Mouse (Mus musculus): ENCODE data around the gene Psg23.
"Not testable (repeated sequence)": the region's sequence is repeated elsewhere in the genome, so short reads cannot be mapped to it uniquely, and the experiment has no call there.

Psg23 gene

DNA sequence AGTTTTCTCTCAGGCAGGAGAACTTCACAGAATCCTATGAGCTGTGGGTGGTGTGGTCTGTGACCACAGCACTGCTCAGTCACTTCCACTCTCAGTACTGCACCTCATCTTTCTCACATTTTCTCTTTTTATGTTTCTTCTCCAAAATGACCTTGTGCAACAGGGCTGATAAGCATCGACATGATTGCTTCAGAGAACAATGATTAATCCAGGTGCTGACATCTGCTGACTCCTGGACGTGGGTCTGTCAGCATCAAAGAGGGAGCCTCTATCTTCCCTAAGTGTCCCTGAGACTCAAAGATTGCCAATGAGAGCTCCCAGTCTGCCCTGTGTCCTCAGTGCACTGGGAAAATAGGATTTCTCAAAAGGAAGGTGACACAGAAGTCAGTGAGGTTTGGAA, at the start of gene Psg23:
TSS of gene Psg23 (minus strand) at position 101 of the 400 bp plus-strand sequence.
- in situ Hi-C loops (cut with MboI) = not testable (repeated sequence)

DNA sequence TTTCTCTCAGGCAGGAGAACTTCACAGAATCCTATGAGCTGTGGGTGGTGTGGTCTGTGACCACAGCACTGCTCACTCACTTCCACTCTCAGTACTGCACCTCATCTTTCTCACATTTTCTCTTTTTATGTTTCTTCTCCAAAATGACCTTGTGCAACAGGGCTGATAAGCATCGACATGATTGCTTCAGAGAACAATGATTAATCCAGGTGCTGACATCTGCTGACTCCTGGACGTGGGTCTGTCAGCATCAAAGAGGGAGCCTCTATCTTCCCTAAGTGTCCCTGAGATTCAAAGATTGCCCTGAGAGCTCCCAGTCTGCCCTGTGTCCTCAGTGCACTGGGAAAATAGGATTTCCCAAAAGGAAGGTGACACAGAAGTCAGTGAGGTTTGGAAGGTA, 40.3 kb upstream of the Psg23 start, which contains the start of gene Psg21:
TSS of gene Psg21 (minus strand) at position 101 of the 400 bp plus-strand sequence.
- in situ Hi-C loops (cut with MboI) = not testable (repeated sequence)

DNA sequence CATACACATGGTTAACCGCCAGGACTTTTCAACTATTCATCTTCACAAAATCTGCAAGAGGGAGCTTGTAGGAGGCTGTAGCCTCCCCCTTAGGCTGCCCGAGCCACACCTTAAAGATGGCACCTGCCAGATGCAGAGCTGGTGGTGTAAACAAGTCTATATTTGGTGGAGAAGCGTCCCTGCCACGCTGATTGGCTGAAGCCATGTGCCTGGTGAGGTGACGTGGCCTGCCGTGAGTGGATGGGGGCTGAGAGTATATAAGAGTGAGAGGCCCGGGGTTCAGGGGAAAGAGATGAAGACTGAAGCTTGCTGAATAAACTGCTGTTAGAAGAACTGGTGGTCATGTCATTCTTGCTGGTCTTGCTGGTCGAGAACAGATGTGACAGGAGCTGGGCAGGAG, 10.6 kb upstream of the Psg23 start:
- in situ Hi-C loops (cut with MboI) = not testable (repeated sequence)

DNA sequence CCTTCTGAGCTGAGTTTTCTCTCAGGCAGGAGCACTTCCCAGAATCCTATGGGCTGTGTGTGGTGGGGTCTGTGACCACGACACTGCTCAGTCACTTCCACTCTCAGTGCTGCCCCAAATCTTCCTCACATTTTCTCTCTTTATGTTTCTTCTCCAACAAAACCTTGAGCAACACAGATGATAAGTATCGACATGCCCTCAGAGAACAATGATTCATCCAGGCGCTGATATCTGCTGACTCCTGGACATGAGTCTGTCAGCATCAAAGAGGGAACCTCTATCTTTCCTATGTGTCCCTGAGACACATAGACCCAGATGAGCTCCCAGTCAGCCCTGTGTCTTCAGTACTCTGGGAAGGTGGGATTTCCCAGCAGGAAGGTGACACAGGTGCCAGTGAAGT, 49.1 kb downstream of the Psg23 start, which contains the start of gene Psg27:
TSS of gene Psg27 (minus strand) at position 101 of the 400 bp plus-strand sequence.
- in situ Hi-C loops (cut with MboI) = no loop called here

DNA sequence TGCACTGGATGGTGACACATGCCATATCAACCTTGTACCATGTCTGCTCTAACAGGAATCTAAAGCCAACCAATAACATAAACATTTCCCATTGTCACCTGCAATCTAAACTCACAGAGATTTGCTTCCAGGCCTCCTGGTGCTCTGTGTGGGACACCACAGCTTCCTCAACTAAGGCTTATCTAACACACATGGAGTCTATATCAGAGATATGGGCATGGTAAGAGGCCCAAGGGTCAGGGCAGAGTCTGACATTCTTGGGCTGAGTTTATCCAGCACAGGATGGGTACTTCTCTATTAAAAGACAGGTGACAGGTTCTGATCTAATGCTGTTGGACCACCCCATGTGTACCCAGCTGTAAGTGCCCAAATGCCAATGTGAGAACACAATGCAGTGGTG, 56.5 kb downstream of the Psg23 start:
- in situ Hi-C loops (cut with MboI) = no loop called here
